Mouse (Mus musculus) testis, adult 2 months (tissue): ENCODE data around the gene Ddrgk1. TPM values are rescaled to one million over a fixed set of nuclear protein-coding genes. Genes with fewer than 3 reads are reported as not detected.

Experiments
- H3K27ac ChIP-seq: fragments of 200-500 bp; 2 replicates; pipeline ENCODE4 v1.5.1; 2012; ENCODE audit warnings: low read depth, low read length; ENCODE audit not compliant: control insufficient read depth, insufficient read depth
- H3K27me3 ChIP-seq: fragments of 200-500 bp; 2 replicates; pipeline ENCODE4 v1.6.1; 2012; ENCODE audit warnings: mild to moderate bottlenecking, low read length, moderate library complexity; ENCODE audit not compliant: control insufficient read depth, insufficient read depth
- H3K36me3 ChIP-seq: fragments of 200-500 bp; 2 replicates; pipeline ENCODE4 v1.6.1; 2012; ENCODE audit warnings: mild to moderate bottlenecking, low read length; ENCODE audit not compliant: control insufficient read depth, insufficient read depth
- H3K4me1 ChIP-seq: fragments of 200-500 bp; 2 replicates; pipeline ENCODE4 v1.6.1; 2012; ENCODE audit warnings: low read length; ENCODE audit not compliant: control insufficient read depth, insufficient read depth
- H3K4me3 ChIP-seq: fragments of 200-500 bp; 2 replicates; pipeline ENCODE4 v1.5.1; 2012; ENCODE audit warnings: low read depth, mild to moderate bottlenecking, low read length, moderate library complexity, mixed read lengths; ENCODE audit not compliant: control insufficient read depth
- CTCF ChIP-seq: fragments of 200-500 bp; IDR thresholded peaks from 2 replicates; pipeline ENCODE4 v1.5.1; 2012; ENCODE audit warnings: low read depth, mild to moderate bottlenecking, inconsistent platforms, low read length, moderate library complexity; ENCODE audit not compliant: control insufficient read depth, insufficient read depth, insufficient replicate concordance
- POLR2A ChIP-seq: fragments of 200-500 bp; IDR thresholded peaks from 2 replicates; pipeline ENCODE4 v1.6.1; 2012; ENCODE audit warnings: low read depth, mild to moderate bottlenecking, inconsistent platforms, low read length, moderate library complexity; ENCODE audit not compliant: control insufficient read depth
- polyA plus RNA-seq: library from polyadenylated mRNA; depleted of rRNA; stranded (reverse); fragments of >200 nt; gene quantifications from 2 replicates; pipeline ENCODE4 v1.2.3, GENCODE M21; 2012

Gene Ddrgk1
- polyA plus RNA-seq, 1 experiment: 31.0 TPM

DNA sequence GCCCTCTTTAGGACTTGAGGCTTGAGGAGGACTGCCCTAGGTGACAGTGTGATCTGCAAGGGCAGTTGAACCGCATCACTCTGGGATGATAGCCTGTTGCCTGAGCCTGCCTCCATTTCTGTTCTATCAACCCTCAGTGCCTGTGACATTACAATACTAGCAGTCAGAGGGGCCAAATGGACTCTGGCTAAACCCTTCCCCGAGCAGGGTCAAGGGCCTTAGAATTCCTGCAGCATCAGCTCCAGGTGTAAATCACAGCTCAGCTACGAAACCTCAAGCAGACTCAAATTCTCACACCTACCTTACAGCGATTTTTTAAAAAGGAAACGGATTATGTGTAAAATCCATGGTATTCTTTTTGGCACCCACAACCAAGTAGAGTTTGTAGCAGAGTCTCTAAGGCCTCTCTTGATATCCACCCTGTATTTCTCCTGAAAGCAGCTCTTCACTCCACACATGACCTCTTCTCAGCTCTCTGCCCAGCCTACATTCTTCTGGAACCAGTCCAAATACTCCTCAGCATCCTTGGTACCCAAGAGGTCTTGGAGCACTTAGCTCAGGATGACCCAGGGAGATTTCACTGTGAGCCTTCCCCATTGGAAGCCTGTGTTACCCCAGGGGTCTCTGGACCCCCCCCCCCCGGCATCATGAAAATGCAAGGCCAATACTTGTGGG, 23.0 kb downstream of the Ddrgk1 start:
- Histone ChIP-seq H3K27me3 (no peaks in the 10 kb centered on the region), H3K36me3 (no peaks in the 10 kb centered on the region), H3K4me1 (peaks cover 12% of the 10 kb centered on the region), H3K4me3 (no peak overlapping the region), H3K27ac (no peak overlapping the region)
- no peak for TF ChIP-seq CTCF
- no peak for TF ChIP-seq POLR2A

DNA sequence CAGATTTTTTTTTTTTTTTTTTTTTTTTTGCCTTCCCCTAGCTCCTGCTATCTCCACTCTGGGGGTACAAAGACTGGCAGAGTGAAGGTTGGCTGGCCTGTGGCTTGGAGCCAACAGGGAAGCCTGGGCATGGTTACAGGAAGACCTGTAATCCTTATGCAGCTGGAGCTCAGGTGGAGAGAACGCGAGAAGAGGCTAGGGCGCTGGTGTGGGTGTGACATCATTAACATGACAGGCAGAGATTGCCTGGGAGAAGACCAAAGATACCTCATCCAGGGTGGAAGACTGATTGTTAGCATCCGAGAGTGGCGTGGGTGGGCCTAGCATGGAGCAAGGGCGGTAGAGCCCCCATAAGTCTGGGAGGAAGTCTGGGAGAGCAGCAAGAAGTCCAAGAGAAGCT, 25.2 kb downstream of the Ddrgk1 start:
- Histone ChIP-seq H3K27ac (no peak overlapping the region), H3K4me1 (peaks cover 17% of the 10 kb centered on the region), H3K36me3 (no peaks in the 10 kb centered on the region), H3K27me3 (no peaks in the 10 kb centered on the region), H3K4me3 (no peak overlapping the region)
- TF ChIP-seq POLR2A: no peak
- no peak for TF ChIP-seq CTCF

DNA sequence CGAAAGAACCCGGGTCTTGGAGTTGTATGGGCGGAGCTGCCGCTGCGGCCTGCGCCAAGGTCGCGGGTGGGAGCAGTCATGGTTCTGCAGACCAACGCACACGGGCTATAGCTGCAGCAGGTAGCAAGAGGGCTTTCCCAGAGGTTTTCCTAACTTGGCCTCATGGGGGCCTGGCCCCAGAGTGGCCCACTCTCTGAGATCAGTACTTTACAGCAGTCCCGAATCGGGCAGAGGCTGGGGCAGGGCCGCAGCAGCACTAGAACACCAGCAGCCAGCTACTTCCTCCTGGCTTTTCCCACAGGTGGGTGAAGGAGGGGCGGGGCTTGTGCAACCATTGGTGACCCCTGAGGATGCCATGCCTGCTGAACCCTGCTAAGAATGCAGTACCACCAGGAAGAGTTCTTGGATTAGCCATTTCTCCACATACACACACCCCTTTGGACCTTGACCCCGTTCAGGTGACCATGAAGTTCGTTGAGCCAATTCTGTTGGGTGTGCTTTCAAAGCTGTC, 26.3 kb downstream of the Ddrgk1 start:
- H3K4me3 ChIP-seq: no peak overlapping the region
- no peaks in the 10 kb centered on the region for H3K27me3 ChIP-seq
- TF ChIP-seq CTCF (no peak), POLR2A (no peak)
- peaks cover 21% of the 10 kb centered on the region for H3K4me1 ChIP-seq
- no peaks in the 10 kb centered on the region for H3K36me3 ChIP-seq
- no peak overlapping the region for H3K27ac ChIP-seq

DNA sequence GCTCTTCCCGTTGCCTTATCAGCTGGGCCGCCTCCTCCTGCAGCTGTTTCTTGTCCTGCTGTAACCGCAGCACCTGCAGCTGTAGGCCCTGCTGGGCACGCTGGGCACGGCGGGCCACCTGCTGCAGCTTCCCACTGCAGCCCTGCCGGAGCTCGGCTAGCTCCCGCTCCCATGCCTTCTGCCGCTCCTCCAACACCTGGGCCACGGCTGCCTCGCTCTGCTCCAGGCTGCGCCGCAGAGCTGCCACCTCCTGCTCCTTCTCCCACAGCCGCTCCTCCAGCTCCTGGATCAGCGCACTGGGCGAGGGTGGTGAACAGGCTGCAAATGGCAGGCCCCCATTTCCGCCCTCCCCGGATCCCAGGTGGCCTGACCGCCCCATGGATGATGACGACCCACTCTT, 28.6 kb downstream of the Ddrgk1 start:
- Histone ChIP-seq H3K27ac (no peak overlapping the region), H3K27me3 (no peaks in the 10 kb centered on the region), H3K36me3 (no peaks in the 10 kb centered on the region), H3K4me1 (peaks cover 12% of the 10 kb centered on the region), H3K4me3 (no peak overlapping the region)
- no peak for TF ChIP-seq POLR2A
- no peak for TF ChIP-seq CTCF

DNA sequence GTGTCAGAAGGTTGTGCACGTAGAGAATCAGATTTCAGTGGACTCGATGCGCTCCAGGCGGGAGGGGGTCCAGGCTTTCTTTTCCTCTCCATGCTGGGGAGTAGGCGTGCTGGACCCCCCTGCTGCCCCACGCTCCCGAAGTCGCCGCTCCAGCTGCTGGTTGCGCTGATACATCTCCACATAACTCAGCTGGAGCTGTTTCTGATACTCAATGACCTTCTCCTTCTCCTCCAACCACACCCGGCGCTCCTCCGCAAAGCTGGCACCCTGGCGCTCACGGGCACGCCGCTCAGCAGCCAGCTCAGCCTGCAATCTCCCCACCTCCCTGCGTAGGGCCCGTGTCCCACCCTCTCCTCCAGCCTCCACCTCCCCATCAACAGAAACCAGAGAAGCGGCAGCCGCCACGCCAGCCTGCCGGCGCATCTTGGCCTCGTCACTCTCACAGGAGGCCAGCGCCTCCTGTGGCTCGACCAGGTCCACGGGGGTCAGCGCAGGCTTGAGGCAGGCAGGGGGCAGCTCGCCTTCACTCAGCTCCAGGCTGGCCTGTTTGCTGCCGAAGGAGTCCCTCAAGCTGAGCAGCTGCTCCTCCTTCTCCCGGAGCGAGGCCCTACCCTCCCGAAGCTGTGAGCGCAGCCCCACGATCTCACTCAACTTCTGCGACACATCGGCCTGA, 29.6 kb downstream of the Ddrgk1 start:
- no peak for TF ChIP-seq CTCF
- no peak for TF ChIP-seq POLR2A
- H3K4me3 ChIP-seq: peak overlapping the region; percentile 24
- H3K4me1 ChIP-seq: peaks cover 12% of the 10 kb centered on the region
- no peak overlapping the region for H3K27ac ChIP-seq
- H3K36me3 ChIP-seq: no peaks in the 10 kb centered on the region
- no peaks in the 10 kb centered on the region for H3K27me3 ChIP-seq

DNA sequence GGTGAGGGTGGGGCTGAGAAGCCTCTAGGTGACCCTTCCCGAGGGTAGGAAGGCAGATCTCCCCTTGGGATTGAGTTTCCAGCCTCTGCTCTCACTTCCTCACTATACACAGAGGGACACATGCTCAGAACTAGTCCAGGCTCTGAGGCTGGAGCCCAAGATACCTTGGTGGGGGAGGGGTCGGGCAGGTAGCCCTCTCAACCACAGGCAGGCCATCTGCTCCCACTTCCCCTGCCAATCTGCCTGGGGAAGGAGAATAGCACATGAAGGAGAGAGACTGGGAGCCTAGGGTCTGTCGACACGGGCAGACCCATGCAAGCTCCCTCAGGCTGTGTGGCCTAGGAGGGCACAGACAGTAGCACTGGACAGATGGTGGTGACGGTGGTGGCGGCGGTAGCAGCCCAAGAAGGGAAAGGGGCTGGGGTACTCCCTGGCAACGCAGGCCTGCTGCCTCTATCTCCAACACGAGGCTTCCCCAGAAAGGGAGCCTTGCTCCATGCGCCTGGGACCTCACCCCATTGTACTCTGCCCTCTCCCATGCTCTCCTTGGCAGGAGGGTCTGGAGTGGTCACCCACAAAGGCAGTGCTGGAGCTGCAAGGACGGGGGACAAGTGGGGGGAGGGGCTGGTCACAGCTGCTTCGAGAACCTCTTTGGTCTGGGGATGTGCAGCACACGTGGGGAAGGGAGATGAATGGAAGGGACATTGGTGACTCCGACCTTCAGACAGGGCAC, 30.3 kb downstream of the Ddrgk1 start:
- no peak overlapping the region for H3K4me3 ChIP-seq
- H3K27me3 ChIP-seq: no peaks in the 10 kb centered on the region
- no peak overlapping the region for H3K27ac ChIP-seq
- no peaks in the 10 kb centered on the region for H3K36me3 ChIP-seq
- TF ChIP-seq CTCF (no peak), POLR2A (no peak)
- H3K4me1 ChIP-seq: peaks cover 12% of the 10 kb centered on the region

DNA sequence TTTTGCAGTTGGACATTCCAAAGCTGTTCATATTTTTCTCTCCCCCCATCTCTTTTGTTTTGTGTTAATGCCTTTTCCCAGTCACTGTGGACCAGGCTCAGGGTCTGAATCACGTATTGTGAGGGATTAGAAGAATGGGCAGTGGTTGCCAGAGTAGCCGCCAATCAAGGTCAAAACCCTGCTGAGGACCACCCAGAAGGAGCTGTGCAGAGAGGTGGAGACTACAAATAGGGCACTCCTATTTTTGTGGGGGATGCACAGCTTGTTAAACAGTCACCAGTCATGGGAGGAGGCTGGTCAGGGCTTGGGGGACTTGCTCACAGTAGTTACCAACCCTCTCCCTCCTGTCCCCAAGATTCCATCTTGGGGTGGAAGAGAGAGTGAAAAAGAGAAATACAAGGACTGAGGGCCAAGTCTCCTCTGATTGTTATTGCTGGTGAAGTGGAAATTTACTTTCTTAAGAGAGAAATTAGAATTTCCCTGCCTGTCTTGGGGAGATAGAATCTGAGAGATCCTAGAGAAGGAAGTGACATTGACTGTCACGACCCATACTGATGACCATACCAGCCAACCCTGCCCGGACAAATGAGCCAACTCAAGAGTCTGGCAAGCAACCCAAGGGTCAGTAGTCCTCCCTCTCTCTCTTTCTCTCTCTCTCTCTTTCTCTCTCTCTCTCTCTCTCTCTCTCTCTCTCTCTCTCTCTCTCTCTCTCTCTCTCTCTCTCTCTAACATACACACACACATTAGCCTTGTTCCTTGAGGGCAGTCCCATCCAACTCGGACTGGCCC, 31.4 kb downstream of the Ddrgk1 start:
- TF ChIP-seq POLR2A: no peak
- Histone ChIP-seq H3K27me3 (no peaks in the 10 kb centered on the region), H3K4me1 (peaks cover 14% of the 10 kb centered on the region), H3K27ac (no peak overlapping the region), H3K4me3 (no peak overlapping the region), H3K36me3 (no peaks in the 10 kb centered on the region)
